Mouse (Mus musculus) kidney, adult 18-20 months (tissue): ENCODE data around the gene Tpo.

Source experiments
- DNase-seq: peaks from one replicate; pipeline ENCODE4 v3.0.0; 2021

The Tpo gene

GRCm38 (mm10) chr12:30015501-30015900 is 116.9 kb downstream of the Tpo start:
- no peak for DNase-seq

- no peak for DNase-seq
Observed at GRCm38 (mm10) chr12:30008741-30009140, 123.7 kb downstream of the Tpo start.

- no peak for DNase-seq
Observed at GRCm38 (mm10) chr12:30006586-30006985, 125.8 kb downstream of the Tpo start.
